Mouse (Mus musculus): ENCODE data around the gene Phf19. TPM values are rescaled to one million over a fixed set of nuclear protein-coding genes. Genes with fewer than 3 reads are reported as not detected.

The Phf19 gene
- polyA plus RNA-seq, 1 experiment from 2014 or later: 1.9 TPM

- no peaks in the 10 kb centered on the region for H3K27me3 ChIP-seq
- H3K36me3 ChIP-seq: peaks cover 75% of the 10 kb centered on the region
- H3K4me1 ChIP-seq (replicated peaks): no peaks in the 10 kb centered on the region
- 76% methylated on average over 8 of the region's 8 CpGs for whole genome bisulfite sequencing
- H3K4me3 ChIP-seq: no peak overlapping the region
- H3K27ac ChIP-seq: no peak overlapping the region
- ATAC-seq (replicated peaks; ENCODE audit: insufficient number of reproducible peaks, insufficient read depth, low FRiP score, low read depth): no peak
- H3K9ac ChIP-seq: no peak overlapping the region
- no peak overlapping the region for H3K4me2 ChIP-seq
- H3K9me3 ChIP-seq (replicated peaks): no peaks in the 10 kb centered on the region
Measured at GRCm38 (mm10) chr2:34857728-34858127, 56.1 kb downstream of the Phf19 start.

- H3K4me3 ChIP-seq: no peak overlapping the region
- no peaks in the 10 kb centered on the region for H3K9me3 ChIP-seq (replicated peaks)
- H3K27ac ChIP-seq: no peak overlapping the region
- no peaks in the 10 kb centered on the region for H3K4me1 ChIP-seq (replicated peaks)
- H3K4me2 ChIP-seq: no peak overlapping the region
- H3K36me3 ChIP-seq: peaks cover 79% of the 10 kb centered on the region
- no peak overlapping the region for H3K9ac ChIP-seq
- WGBS: 94% methylated on average over 4 of the region's 4 CpGs
- ATAC-seq (replicated peaks; ENCODE audit: insufficient number of reproducible peaks, insufficient read depth, low FRiP score, low read depth): no peak
- H3K27me3 ChIP-seq: no peaks in the 10 kb centered on the region
Measured at GRCm38 (mm10) chr2:34855265-34855664, 58.6 kb downstream of the Phf19 start.

- no peak overlapping the region for H3K9ac ChIP-seq
- no peaks in the 10 kb centered on the region for H3K4me1 ChIP-seq (replicated peaks)
- H3K27me3 ChIP-seq: no peaks in the 10 kb centered on the region
- peaks cover 12% of the 10 kb centered on the region for H3K36me3 ChIP-seq
- WGBS: 91% methylated on average over 1 of the region's 1 CpGs
- H3K9me3 ChIP-seq (replicated peaks): no peaks in the 10 kb centered on the region
- H3K4me2 ChIP-seq: no peak overlapping the region
- no peak overlapping the region for H3K4me3 ChIP-seq
- ATAC-seq (replicated peaks; ENCODE audit: insufficient number of reproducible peaks, insufficient read depth, low FRiP score, low read depth): no peak
- no peak overlapping the region for H3K27ac ChIP-seq
Measured at GRCm38 (mm10) chr2:34847702-34848101, 66.1 kb downstream of the Phf19 start.

Other genes with a start within 250 kb of the Phf19 start
- gene Gapvd1, start 158.8 kb downstream of the Phf19 start, polyA plus RNA-seq (2015; fragmentation: Nextera tagmentation; extraction: Ambion mirVana): 60.7 and 66.0 TPM in 2 replicates
- 633 and 641 TPM in 2 replicates for gene Hspa5, start 142.1 kb downstream of the Phf19 start, polyA plus RNA-seq (2015; fragmentation: Nextera tagmentation; extraction: Ambion mirVana)
- 22.2 and 24.3 TPM in 2 replicates for gene Rabepk, start 114.1 kb downstream of the Phf19 start, polyA plus RNA-seq (2015; fragmentation: Nextera tagmentation; extraction: Ambion mirVana)
- gene Fbxw2, start 87.7 kb downstream of the Phf19 start, polyA plus RNA-seq (2015; fragmentation: Nextera tagmentation; extraction: Ambion mirVana): 57.5 and 65.2 TPM in 2 replicates
- not detected in 2 replicates for gene Gm34653, start 81.0 kb downstream of the Phf19 start, polyA plus RNA-seq (2015; fragmentation: Nextera tagmentation; extraction: Ambion mirVana)
- gene Cutal, start 39.6 kb downstream of the Phf19 start, polyA plus RNA-seq (2015; fragmentation: Nextera tagmentation; extraction: Ambion mirVana): 0.14 and 0.16 TPM in 2 replicates
- 45.4 and 52.0 TPM in 2 replicates for gene Psmd5, start 39.1 kb downstream of the Phf19 start, polyA plus RNA-seq (2015; fragmentation: Nextera tagmentation; extraction: Ambion mirVana)
- gene Traf1, start 47.7 kb upstream of the Phf19 start, polyA plus RNA-seq (2015; fragmentation: Nextera tagmentation; extraction: Ambion mirVana): 1.4 and 4.3 TPM in 2 replicates
- gene Hc, start 147.4 kb upstream of the Phf19 start, polyA plus RNA-seq (2015; fragmentation: Nextera tagmentation; extraction: Ambion mirVana): 0.06 and 0.30 TPM in 2 replicates
- 0.19 and 0.58 TPM in 2 replicates for gene AI182371, start 187.5 kb upstream of the Phf19 start, polyA plus RNA-seq (2015; fragmentation: Nextera tagmentation; extraction: Ambion mirVana)
- 14.4 and 18.0 TPM in 2 replicates for gene Cntrl, start 195.5 kb upstream of the Phf19 start, polyA plus RNA-seq (2015; fragmentation: Nextera tagmentation; extraction: Ambion mirVana)